Mouse (Mus musculus): ENCODE measurements at regions not wholly inside any gene's neighbourhood (a gene's known extent, or its start where the extent isn't known, plus 50 kb on each side); places are given as distances from the start of the nearest gene placed in this dataset.

DNA sequence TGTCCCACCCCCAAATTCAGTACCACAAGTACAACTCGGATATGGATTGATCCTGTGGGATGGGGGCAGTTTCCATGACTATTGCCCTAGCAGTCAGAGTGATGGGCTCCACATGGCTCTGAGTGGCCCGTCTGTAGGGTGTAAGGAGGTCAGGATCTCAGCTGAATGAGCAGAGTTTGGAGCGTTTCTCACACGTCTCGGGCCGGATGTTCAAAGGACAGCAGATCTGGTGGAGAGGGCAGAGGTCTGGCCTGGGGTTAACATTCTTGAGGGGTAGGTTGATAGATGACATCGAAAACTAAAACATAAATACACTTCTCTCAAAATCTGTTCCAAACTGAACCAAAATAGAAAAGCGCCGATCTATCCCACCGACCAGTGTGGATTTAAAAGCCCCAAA is 146.5 kb upstream of the Cxcl12 start:
- TF ChIP-seq POLR2A (IDR thresholded peaks at IDR 0.05; ENCODE audit: extremely low read depth, insufficient read depth, low read length) (no peak), CTCF (IDR thresholded peaks at IDR 0.05; ENCODE audit: extremely low read depth, insufficient read depth, low read length) (no peak)

Measured in cortical plate, adult 2 months (tissue).